Comparison of ENCODE assay signal across 17 mouse cellular contexts in the genomic region with DNA sequence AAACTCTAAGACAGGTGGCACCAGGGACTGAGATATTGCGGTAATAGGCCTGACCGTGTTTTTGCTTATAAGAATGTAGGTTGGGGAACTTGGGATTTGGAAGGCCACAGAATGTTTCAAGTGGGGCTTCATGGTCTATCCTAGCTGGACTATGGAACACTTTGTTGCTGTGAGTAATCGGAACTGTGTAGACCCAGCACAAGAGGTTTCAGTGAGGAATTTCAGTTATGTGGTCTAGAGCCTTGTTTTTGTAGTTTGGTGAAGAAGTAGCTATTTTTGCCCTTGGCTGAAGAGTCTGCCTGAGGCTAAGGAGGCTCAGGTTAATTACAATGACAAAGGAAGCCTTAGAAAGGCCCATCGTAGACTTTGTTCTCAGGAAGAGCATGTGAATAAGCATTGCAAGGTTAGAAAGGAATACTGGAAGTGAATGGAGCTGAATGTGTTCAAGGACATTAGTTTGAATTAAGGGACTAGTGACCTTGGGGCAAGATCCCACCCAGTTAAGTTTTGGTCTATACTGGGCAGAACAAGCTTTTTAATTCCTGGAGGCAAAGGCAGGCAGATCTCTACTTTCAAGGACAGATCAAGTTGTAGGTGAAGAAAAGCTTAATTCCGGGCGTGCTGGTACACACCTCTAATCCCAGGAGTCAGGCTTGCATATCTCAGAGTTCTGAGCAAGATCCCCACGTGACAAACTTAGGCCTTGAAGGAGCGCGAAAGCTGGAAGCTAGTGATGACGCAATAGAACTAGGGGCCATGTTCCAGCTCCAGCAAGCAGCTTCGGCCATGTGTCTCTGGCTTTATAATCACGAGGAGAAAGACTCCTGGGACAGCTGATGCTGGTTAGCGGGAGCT. TPM values are rescaled to one million over a fixed set of nuclear protein-coding genes. Genes with fewer than 3 reads are reported as not detected.
A peak's percentile ranks its signal among the peaks of the same experiment; 100 is the strongest.
DNase-seq lines count a peak whose midpoint lies in the region; ATAC-seq and TF ChIP-seq lines count a peak whose summit lies in the region.
"Had no signal": no experiment of that assay in that cellular context is flagged by ENCODE, and none has a peak within 500 bp of the region (broad histone marks: within the 10 kb centered on the region; RNA-seq: fewer than 3 reads in every experiment).

No protein-coding gene starts in this region.

- H3K36me3 ChIP-seq in ES-Bruce4 (ENCODE audit: control insufficient read depth, insufficient read depth, low read length, poor library complexity, severe bottlenecking): peaks cover 47% of the 10 kb centered on the region
- H3K36me3 ChIP-seq in intestine, embryonic 15.5 days: peaks cover 65% of the 10 kb centered on the region
- peaks cover 57% of the 10 kb centered on the region for H3K36me3 ChIP-seq in hindbrain, embryonic 16.5 days (ENCODE audit: control insufficient read depth, insufficient read depth, low read length)

- H3K9ac ChIP-seq in ES-Bruce4 (ENCODE audit: low read depth, poor library complexity, severe bottlenecking): peak overlapping the region; percentile 84
- no peak overlapping the region for H3K9ac ChIP-seq in intestine, embryonic 15.5 days
- no peak overlapping the region for H3K9ac ChIP-seq in hindbrain, embryonic 16.5 days (ENCODE audit: low read depth, low read length)
- H3K9ac ChIP-seq: hindbrain, embryonic 15.5 days; limb, embryonic 13.5 days; liver, embryonic 15.5 days; midbrain, embryonic 15.5 days had no signal

- H3K4me2 ChIP-seq in intestine, embryonic 15.5 days (replicated peaks): no peak overlapping the region
- no peak overlapping the region for H3K4me2 ChIP-seq in hindbrain, embryonic 16.5 days (ENCODE audit: low read length)
- H3K4me2 ChIP-seq: hindbrain, embryonic 15.5 days; limb, embryonic 13.5 days; liver, embryonic 15.5 days; midbrain, embryonic 15.5 days had no signal

- peak; percentile 30 for TF ChIP-seq POLR2A in ES-Bruce4 (IDR thresholded peaks at IDR 0.05; ENCODE audit: insufficient read depth, low read length)

- TF ChIP-seq EP300 in ES-Bruce4 (IDR thresholded peaks at IDR 0.05; ENCODE audit: insufficient read depth, low read depth, low read length): peak; percentile 82

- peak overlapping the region; percentile 100 for H3K27ac ChIP-seq in ES-Bruce4 (ENCODE audit: insufficient read depth, low read length)
- H3K27ac ChIP-seq in intestine, embryonic 15.5 days: no peak overlapping the region
- H3K27ac ChIP-seq in hindbrain, embryonic 16.5 days (ENCODE audit: low read depth, low read length): no peak overlapping the region
- H3K27ac ChIP-seq in layer of hippocampus, adult 2 months: no peak overlapping the region
- H3K27ac ChIP-seq: heart, adult 2 months; hindbrain, embryonic 15.5 days; left cerebral cortex, adult 2 months; limb, embryonic 13.5 days; liver, embryonic 15.5 days; midbrain, embryonic 15.5 days had no signal

- no peak for TF ChIP-seq CTCF in ES-Bruce4 (IDR thresholded peaks at IDR 0.05; ENCODE audit: low read depth, low read length)
- no peak for TF ChIP-seq CTCF in layer of hippocampus, adult 2 months (conservative IDR thresholded peaks at IDR 0.05)

- peak overlapping the region; percentile 77 for H3K4me3 ChIP-seq in ES-Bruce4 (ENCODE audit: low read depth, low read length)
- no peak overlapping the region for H3K4me3 ChIP-seq in intestine, embryonic 15.5 days (replicated peaks)
- H3K4me3 ChIP-seq in hindbrain, embryonic 16.5 days (ENCODE audit: low read length): no peak overlapping the region
- no peak overlapping the region for H3K4me3 ChIP-seq in layer of hippocampus, adult 2 months
- H3K4me3 ChIP-seq: heart, adult 2 months; hindbrain, embryonic 15.5 days; left cerebral cortex, adult 2 months; limb, embryonic 13.5 days; liver, embryonic 15.5 days; midbrain, embryonic 15.5 days had no signal

- no peaks in the 10 kb centered on the region for H3K27me3 ChIP-seq in ES-Bruce4 (ENCODE audit: control insufficient read depth, insufficient read depth, low read length, poor library complexity, severe bottlenecking)
- no peaks in the 10 kb centered on the region for H3K27me3 ChIP-seq in intestine, embryonic 15.5 days (replicated peaks)
- H3K27me3 ChIP-seq in hindbrain, embryonic 16.5 days (replicated peaks; ENCODE audit: control insufficient read depth, insufficient read depth, low read length): no peaks in the 10 kb centered on the region
- H3K27me3 ChIP-seq: hindbrain, embryonic 15.5 days; limb, embryonic 13.5 days; liver, embryonic 15.5 days; midbrain, embryonic 15.5 days had no signal

- no peaks in the 10 kb centered on the region for H3K9me3 ChIP-seq in ES-Bruce4 (replicated peaks; ENCODE audit: control insufficient read depth, insufficient read depth, low read length, poor library complexity, severe bottlenecking)
- H3K9me3 ChIP-seq in intestine, embryonic 15.5 days: no peaks in the 10 kb centered on the region
- H3K9me3 ChIP-seq in hindbrain, embryonic 16.5 days (ENCODE audit: control insufficient read depth, low read length): no peaks in the 10 kb centered on the region
- H3K9me3 ChIP-seq: hindbrain, embryonic 15.5 days; limb, embryonic 13.5 days; liver, embryonic 15.5 days; midbrain, embryonic 15.5 days had no signal

- peaks cover 4% of the 10 kb centered on the region for H3K4me1 ChIP-seq in ES-Bruce4 (ENCODE audit: control insufficient read depth, insufficient read depth, low read length)
- H3K4me1 ChIP-seq in intestine, embryonic 15.5 days (replicated peaks): no peaks in the 10 kb centered on the region
- no peaks in the 10 kb centered on the region for H3K4me1 ChIP-seq in hindbrain, embryonic 16.5 days (ENCODE audit: control insufficient read depth, insufficient read depth, low read depth, low read length)
- H3K4me1 ChIP-seq: hindbrain, embryonic 15.5 days; limb, embryonic 13.5 days; liver, embryonic 15.5 days; midbrain, embryonic 15.5 days had no signal

- peak; percentile 85 for DNase-seq in heart, adult 11 months
- no peak for DNase-seq in heart, postnatal 4 days
- peak; percentile 81 for DNase-seq in WW6 (ENCODE audit: low read depth, low spot score)
- no peak for DNase-seq in kidney, postnatal 14 days
- no peak for DNase-seq in layer of hippocampus, adult 2 months (ENCODE audit: low spot score in 2 of 2)
- DNase-seq: cerebellum, adult 2 months; heart, adult 2 months; kidney, adult 9 months had no signal

- 87% methylated on average over 13 of the region's 13 CpGs for WGBS in intestine, embryonic 15.5 days
- 75% methylated on average over 13 of the region's 13 CpGs for WGBS in hindbrain, embryonic 16.5 days

- ATAC-seq in intestine, embryonic 15.5 days: peak; percentile 26; the same call in 1 of the 2 replicates
- no peak for ATAC-seq in hindbrain, embryonic 16.5 days
- ATAC-seq: forebrain, embryonic 16.5 days; midbrain, embryonic 15.5 days had no signal

RNA-seq across cellular contexts. Expression of gene Brd1, which starts 25.1 kb away (rescaled TPM):
- 10 to 100 TPM; 45.1 to 46.7 TPM for total RNA-seq in heart, postnatal 4 days (2021)
- 85.9 and 86.2 TPM in 2 replicates for polyA plus RNA-seq in ES-Bruce4 (2011; ENCODE audit: insufficient read depth, insufficient read length, low read depth, missing spikeins)
- polyA plus RNA-seq in intestine, embryonic 15.5 days (2015; fragmentation: Nextera tagmentation; extraction: Ambion mirVana): 17.1 and 17.2 TPM in 2 replicates
- 12.9 and 14.9 TPM in 2 replicates for polyA plus RNA-seq in hindbrain, embryonic 16.5 days (2015; fragmentation: Nextera tagmentation; extraction: Ambion mirVana)
- 10 to 100 TPM; 52.5 to 60.6 TPM for total RNA-seq in layer of hippocampus, adult 2 months (2021)

RNA-seq across cellular contexts. Expression of gene Zbed4, which starts 42.6 kb away (rescaled TPM):
- total RNA-seq in heart, postnatal 4 days (2021): 10 to 100 TPM; 17.8 to 18.9 TPM
- polyA plus RNA-seq in ES-Bruce4 (2011; ENCODE audit: insufficient read depth, insufficient read length, low read depth, missing spikeins): 36.9 and 44.5 TPM in 2 replicates
- polyA plus RNA-seq in intestine, embryonic 15.5 days (2015; fragmentation: Nextera tagmentation; extraction: Ambion mirVana): 14.0 and 14.7 TPM in 2 replicates
- 9.9 and 15.3 TPM in 2 replicates for polyA plus RNA-seq in hindbrain, embryonic 16.5 days (2015; fragmentation: Nextera tagmentation; extraction: Ambion mirVana)
- total RNA-seq in layer of hippocampus, adult 2 months (2021): 1 to 10 TPM; 9.1 to 9.4 TPM

Comparison
In these comparisons a context has a peak if more than half of its experiments do, and no peak if none do; other contexts are left out.
1. DNase-seq: peak in heart, adult 11 months (single experiment) and WW6 (single experiment); none in heart, postnatal 4 days (single experiment), kidney, postnatal 14 days (single experiment) and layer of hippocampus, adult 2 months (0 of 2).